Mouse (Mus musculus) retina, postnatal 7 days (tissue): ENCODE measurements around the gene Slc35e2.
"Not testable (repeated sequence)": the region's sequence is repeated elsewhere in the genome, so short reads cannot be mapped to it uniquely, and the experiment has no call there.

Experiments used
- DNase-seq: peaks from one replicate; pipeline ENCODE4 v3.0.0-alpha.2; 2012; ENCODE audit warnings: low read depth, low spot score

Slc35e2 gene

GRCm38 (mm10) chr4:155669598-155670075, 68.4 kb downstream of the Slc35e2 start:
- no peak for DNase-seq

GRCm38 (mm10) chr4:155670236-155670635, 69.0 kb downstream of the Slc35e2 start:
- not testable (repeated sequence) for DNase-seq

GRCm38 (mm10) chr4:155672082-155672481, 70.9 kb downstream of the Slc35e2 start:
- no peak for DNase-seq
